ENCODE assay signal across 8 mouse cellular contexts in the genomic region with DNA sequence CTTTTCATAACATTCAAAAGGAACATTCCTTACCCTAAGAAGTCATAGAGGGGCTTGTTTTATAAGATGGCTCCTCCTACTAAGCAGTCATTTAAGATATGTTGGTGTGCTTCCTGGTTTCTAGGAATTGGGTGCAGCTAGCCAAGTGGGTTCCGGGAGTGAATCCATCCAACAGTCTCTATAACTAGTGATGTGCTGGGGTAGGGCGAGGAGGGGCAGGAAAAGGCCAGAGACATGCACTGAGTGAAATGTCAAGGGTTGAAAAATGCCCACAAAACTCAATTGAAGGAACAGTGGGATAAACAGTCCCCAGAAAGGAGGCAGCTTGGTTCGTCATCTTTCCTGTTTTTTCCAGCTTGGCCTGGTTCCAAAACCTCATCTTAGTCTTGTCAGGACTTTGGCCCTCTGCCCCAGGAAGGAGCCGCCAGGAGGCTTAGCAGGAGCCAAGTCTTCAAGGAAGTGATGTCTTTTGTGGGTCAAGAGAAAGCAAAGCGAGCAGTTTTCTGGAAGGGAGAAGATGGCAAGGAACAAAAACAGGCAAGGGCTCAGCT. TPM values are rescaled to one million over a fixed set of nuclear protein-coding genes. Genes with fewer than 3 reads are reported as not detected.
A peak's percentile ranks its signal among the peaks of the same experiment; 100 is the strongest.
DNase-seq lines count a peak whose midpoint lies in the region; ATAC-seq and TF ChIP-seq lines count a peak whose summit lies in the region.

No protein-coding gene starts in this region.

- H3K4me3 ChIP-seq in neural tube, embryonic 13.5 days: no peak overlapping the region
- H3K4me3 ChIP-seq in embryonic facial prominence, embryonic 15.5 days (replicated peaks): no peak overlapping the region
- H3K4me3 ChIP-seq in heart, embryonic 12.5 days: no peak overlapping the region
- peak overlapping the region; percentile 42 for H3K4me3 ChIP-seq in lung, adult 2 months (replicated peaks; ENCODE audit: extremely low read depth, low read depth, low read length)
- no peak overlapping the region for H3K4me3 ChIP-seq in stomach, postnatal 0 days (ENCODE audit: low read depth, low read length)
- no peak overlapping the region for H3K4me3 ChIP-seq in midbrain, embryonic 13.5 days (replicated peaks)

- H3K9me3 ChIP-seq in neural tube, embryonic 13.5 days: peaks cover 6% of the 10 kb centered on the region
- H3K9me3 ChIP-seq in embryonic facial prominence, embryonic 15.5 days (replicated peaks): no peaks in the 10 kb centered on the region
- H3K9me3 ChIP-seq in heart, embryonic 12.5 days (replicated peaks): no peaks in the 10 kb centered on the region; the same call in 1 of the 2 replicates
- H3K9me3 ChIP-seq in stomach, postnatal 0 days (ENCODE audit: control insufficient read depth, low read length): no peaks in the 10 kb centered on the region
- no peaks in the 10 kb centered on the region for H3K9me3 ChIP-seq in midbrain, embryonic 13.5 days

- H3K27ac ChIP-seq in neural tube, embryonic 13.5 days (replicated peaks): 0 out of 2 replicates have a peak overlapping the region, but pooled peaks have one; percentile 13
- H3K27ac ChIP-seq in embryonic facial prominence, embryonic 15.5 days (replicated peaks): peak overlapping the region; percentile 80
- peak overlapping the region; percentile 81 for H3K27ac ChIP-seq in heart, embryonic 12.5 days (ENCODE audit: poor library complexity, severe bottlenecking)
- peak overlapping the region; percentile 85 for H3K27ac ChIP-seq in stomach, postnatal 0 days (replicated peaks)
- no peak overlapping the region for H3K27ac ChIP-seq in midbrain, embryonic 13.5 days

- WGBS in neural tube, embryonic 13.5 days: 63% methylated on average over 5 of the region's 5 CpGs
- 21% methylated on average over 5 of the region's 5 CpGs for WGBS in embryonic facial prominence, embryonic 15.5 days
- WGBS in heart, embryonic 12.5 days: 50% methylated on average over 5 of the region's 5 CpGs
- 14% methylated on average over 5 of the region's 5 CpGs for WGBS in lung, adult 2 months
- 10% methylated on average over 5 of the region's 5 CpGs for WGBS in stomach, postnatal 0 days
- WGBS in midbrain, embryonic 13.5 days: 74% methylated on average over 5 of the region's 5 CpGs

- ATAC-seq in neural tube, embryonic 13.5 days (ENCODE audit: low read depth): no peak
- peak; percentile 50 for ATAC-seq in embryonic facial prominence, embryonic 15.5 days (ENCODE audit: insufficient number of reproducible peaks, low FRiP score, low TSS enrichment, low read depth)
- ATAC-seq in heart, embryonic 12.5 days (ENCODE audit: insufficient number of reproducible peaks, low FRiP score): peak; percentile 51; the same call in 1 of the 2 replicates
- ATAC-seq in stomach, postnatal 0 days (ENCODE audit: low FRiP score, low TSS enrichment): peak; percentile 65
- ATAC-seq in midbrain, embryonic 13.5 days: no peak

- no peaks in the 10 kb centered on the region for H3K36me3 ChIP-seq in neural tube, embryonic 13.5 days
- H3K36me3 ChIP-seq in embryonic facial prominence, embryonic 15.5 days: no peaks in the 10 kb centered on the region
- no peaks in the 10 kb centered on the region for H3K36me3 ChIP-seq in heart, embryonic 12.5 days
- H3K36me3 ChIP-seq in stomach, postnatal 0 days (ENCODE audit: control insufficient read depth, insufficient read depth, low read length): no peaks in the 10 kb centered on the region
- no peaks in the 10 kb centered on the region for H3K36me3 ChIP-seq in midbrain, embryonic 13.5 days

- H3K9ac ChIP-seq in neural tube, embryonic 13.5 days: no peak overlapping the region
- no peak overlapping the region for H3K9ac ChIP-seq in embryonic facial prominence, embryonic 15.5 days
- no peak overlapping the region for H3K9ac ChIP-seq in heart, embryonic 12.5 days
- no peak overlapping the region for H3K9ac ChIP-seq in stomach, postnatal 0 days (ENCODE audit: low read length)
- no peak overlapping the region for H3K9ac ChIP-seq in midbrain, embryonic 13.5 days (replicated peaks)

- H3K4me2 ChIP-seq in neural tube, embryonic 13.5 days: no peak overlapping the region
- peak overlapping the region; percentile 1; the same call in 1 of the 2 replicates for H3K4me2 ChIP-seq in embryonic facial prominence, embryonic 15.5 days (replicated peaks)
- H3K4me2 ChIP-seq in heart, embryonic 12.5 days: no peak overlapping the region
- 0 out of 2 replicates have a peak overlapping the region, but pooled peaks have one; percentile 20 for H3K4me2 ChIP-seq in stomach, postnatal 0 days (replicated peaks; ENCODE audit: low read depth)
- H3K4me2 ChIP-seq in midbrain, embryonic 13.5 days (replicated peaks): no peak overlapping the region

- TF ChIP-seq POLR2A in lung, adult 2 months (IDR thresholded peaks at IDR 0.05; ENCODE audit: borderline replicate concordance, extremely low read depth, low read depth, low read length): no peak

- TF ChIP-seq CTCF in lung, adult 2 months (IDR thresholded peaks at IDR 0.05; ENCODE audit: insufficient read depth, low read length): no peak
- TF ChIP-seq CTCF in stomach, postnatal 0 days (IDR thresholded peaks at IDR 0.05; ENCODE audit: low read depth): peak; percentile 9; the same call in 1 of the 2 replicates

- H3K4me1 ChIP-seq in neural tube, embryonic 13.5 days (replicated peaks): peaks cover 14% of the 10 kb centered on the region
- H3K4me1 ChIP-seq in embryonic facial prominence, embryonic 15.5 days: peaks cover 43% of the 10 kb centered on the region
- H3K4me1 ChIP-seq in heart, embryonic 12.5 days (replicated peaks): peaks cover 28% of the 10 kb centered on the region
- H3K4me1 ChIP-seq in lung, adult 2 months (ENCODE audit: control insufficient read depth, insufficient read depth, low read length): peaks cover 17% of the 10 kb centered on the region
- 0 out of 2 replicates have a peak, but pooled peaks cover 8% of the 10 kb centered on the region for H3K4me1 ChIP-seq in stomach, postnatal 0 days (replicated peaks; ENCODE audit: control insufficient read depth, insufficient read depth)
- no peaks in the 10 kb centered on the region; the same call in 1 of the 2 replicates for H3K4me1 ChIP-seq in midbrain, embryonic 13.5 days (replicated peaks)

- TF ChIP-seq EP300 in stomach, postnatal 0 days (optimal IDR thresholded peaks at IDR 0.05): peak; percentile 62

- DNase-seq in neural tube, embryonic 10.5 days (ENCODE audit: extremely low spot score, low spot score): no peak
- peak; percentile 96 to 97 for DNase-seq in kidney, postnatal 25 days
- DNase-seq in lung, adult 2 months: peak; percentile 77
- DNase-seq in stomach, postnatal 0 days (ENCODE audit: low spot score): peak; percentile 71

- no peaks in the 10 kb centered on the region for H3K27me3 ChIP-seq in neural tube, embryonic 13.5 days
- H3K27me3 ChIP-seq in embryonic facial prominence, embryonic 15.5 days: no peaks in the 10 kb centered on the region
- H3K27me3 ChIP-seq in heart, embryonic 12.5 days (replicated peaks): no peaks in the 10 kb centered on the region
- H3K27me3 ChIP-seq in stomach, postnatal 0 days (ENCODE audit: control insufficient read depth, insufficient read depth, low read length): no peaks in the 10 kb centered on the region
- H3K27me3 ChIP-seq in midbrain, embryonic 13.5 days: no peaks in the 10 kb centered on the region

RNA-seq across cellular contexts. Expression of a gene that starts 24.0 kb away (rescaled TPM):
- polyA plus RNA-seq in neural tube, embryonic 13.5 days (2015; fragmentation: Nextera tagmentation; extraction: Ambion mirVana): 92.2 and 97.2 TPM in 2 replicates
- polyA plus RNA-seq in embryonic facial prominence, embryonic 15.5 days (2015; fragmentation: Nextera tagmentation; extraction: Ambion mirVana): 69.8 and 71.7 TPM in 2 replicates
- 60.1 and 63.9 TPM in 2 replicates for polyA plus RNA-seq in heart, embryonic 12.5 days (2016; fragmentation: Nextera tagmentation; extraction: Ambion mirVana)
- polyA plus RNA-seq in lung, adult 2 months (2012; rRNA removed): 10.7 and 14.2 TPM in 2 replicates
- polyA plus RNA-seq in stomach, postnatal 0 days (2015; fragmentation: Nextera tagmentation; extraction: Ambion mirVana): 29.7 and 30.6 TPM in 2 replicates
- polyA plus RNA-seq in midbrain, embryonic 13.5 days (2015; fragmentation: Nextera tagmentation; extraction: Ambion mirVana): 115 and 116 TPM in 2 replicates

Comparison
In these comparisons a context has a peak if more than half of its experiments do, and no peak if none do; other contexts are left out.
1. ATAC-seq: peak in embryonic facial prominence, embryonic 15.5 days (single experiment), heart, embryonic 12.5 days (single experiment) and stomach, postnatal 0 days (single experiment); none in neural tube, embryonic 13.5 days (single experiment) and midbrain, embryonic 13.5 days (single experiment).
2. H3K4me2 ChIP-seq: peak in embryonic facial prominence, embryonic 15.5 days (single experiment) and stomach, postnatal 0 days (single experiment); none in neural tube, embryonic 13.5 days (single experiment), heart, embryonic 12.5 days (single experiment) and midbrain, embryonic 13.5 days (single experiment).